Mouse (Mus musculus) liver, adult 2 months (tissue): Measurements from ENCODE around the gene Epo. TPM values are rescaled to one million over a fixed set of nuclear protein-coding genes. Genes with fewer than 3 reads are reported as not detected.

Experiments used
- DNase-seq: peaks from one replicate; pipeline ENCODE4 v3.0.0-alpha.2; 2011; ENCODE audit warnings: low read depth, low spot score; ENCODE audit errors: extremely low read depth
- H3K27ac ChIP-seq: fragments of 200-500 bp; replicated peaks from 2 replicates; pipeline ENCODE4 v1.5.1; 2012; ENCODE audit warnings: low read depth, mild to moderate bottlenecking, control low read depth, inconsistent platforms, low read length; ENCODE audit not compliant: insufficient read depth
- H3K27me3 ChIP-seq: fragments of 200-500 bp; 2 replicates; pipeline ENCODE4 v1.6.1; 2012; ENCODE audit warnings: mild to moderate bottlenecking, moderate library complexity, low read length, inconsistent platforms; ENCODE audit not compliant: control insufficient read depth, insufficient read depth
- H3K36me3 ChIP-seq: fragments of 200-500 bp; 2 replicates; pipeline ENCODE4 v1.6.1; 2012; ENCODE audit warnings: low read length, inconsistent platforms; ENCODE audit not compliant: control insufficient read depth, insufficient read depth
- H3K4me1 ChIP-seq: fragments of 200-500 bp; 2 replicates; pipeline ENCODE4 v1.6.1; 2011; ENCODE audit warnings: low read length; ENCODE audit not compliant: control insufficient read depth, insufficient read depth
- H3K4me3 ChIP-seq: fragments of 200-500 bp; 2 replicates; pipeline ENCODE4 v1.5.1; 2011; ENCODE audit warnings: low read depth, mild to moderate bottlenecking, control low read depth, low read length, moderate library complexity; ENCODE audit not compliant: insufficient read depth
- H3K79me2 ChIP-seq: fragments of 200-500 bp; 2 replicates; pipeline ENCODE4 v1.6.1; 2012; ENCODE audit warnings: inconsistent platforms, mild to moderate bottlenecking, low read length, moderate library complexity; ENCODE audit not compliant: control insufficient read depth, insufficient read depth
- H3K9ac ChIP-seq: fragments of 200-500 bp; 2 replicates; pipeline ENCODE4 v1.6.1; 2012; ENCODE audit warnings: low read depth, mild to moderate bottlenecking, control low read depth, inconsistent platforms, low read length
- CTCF ChIP-seq: fragments of 200-500 bp; IDR thresholded peaks from 2 replicates; pipeline ENCODE4 v1.5.1; 2011; ENCODE audit warnings: low read depth, low read length, control low read depth
- POLR2A ChIP-seq: fragments of 200-500 bp; IDR thresholded peaks from 2 replicates; pipeline ENCODE4 v1.6.1; 2011; ENCODE audit warnings: low read length, control low read depth; ENCODE audit not compliant: insufficient read depth; ENCODE audit errors: extremely low read depth
- WGBS: fragments of 180-500 bp; shearing (Covaris S2); methylation state at CpG from one replicate; pipeline ENCODE4 v1.1.7; 2018; 5-methylcytosine and 5-hydroxymethylcytosine counted together
- polyA plus RNA-seq: library from polyadenylated mRNA; depleted of rRNA; stranded (reverse); fragments of >200 nt; gene quantifications from 2 replicates; pipeline ENCODE4 v1.2.3, GENCODE M21; 2012
- total RNA-seq: library from RNA; depleted of rRNA; stranded (reverse); fragments of >200 nt; gene quantifications from 2 replicates; pipeline ENCODE4 v1.2.3, GENCODE M21; 2014

Gene Epo
- total and polyA plus RNA-seq, 2 experiments: not detected

DNA sequence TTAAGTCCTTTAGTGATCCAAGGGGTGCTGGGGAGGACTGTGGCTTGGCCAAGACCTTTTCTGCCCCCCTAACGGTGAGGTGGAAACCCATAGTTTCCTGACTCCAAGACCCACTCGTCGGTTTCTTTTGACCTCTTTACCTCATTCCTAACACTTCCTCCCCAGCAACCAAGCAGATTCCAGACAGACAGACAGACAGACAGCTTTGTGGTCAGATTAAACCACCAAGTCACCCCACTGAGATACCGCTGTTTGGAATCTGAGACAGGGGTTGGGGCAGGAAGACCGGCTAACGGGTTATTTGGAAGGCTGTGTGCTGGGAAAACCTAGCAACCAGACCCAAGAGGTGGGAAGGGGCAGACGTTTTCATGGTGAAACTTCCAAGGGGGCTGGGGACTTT lies 37.1 kb upstream of the Epo start:
- Histone ChIP-seq H3K36me3 (peaks cover 16% of the 10 kb centered on the region; the same call in 1 of the 2 replicates), H3K4me3 (peak overlapping the region; percentile 62), H3K27me3 (no peaks in the 10 kb centered on the region), H3K4me1 (peaks cover 9% of the 10 kb centered on the region), H3K79me2 (peaks cover 10% of the 10 kb centered on the region; the same call in 1 of the 2 replicates), H3K27ac (peak overlapping the region; percentile 92), H3K9ac (peak overlapping the region; percentile 72)
- no peak for DNase-seq
- TF ChIP-seq POLR2A (no peak), CTCF (no peak)
- WGBS: 7% methylated on average over 7 of the region's 7 CpGs

GRCm38 (mm10) chr5:137569665-137570064 lies 36.6 kb upstream of the Epo start, which contains the start of gene Tfr2:
Tfr2 (plus strand) TSS chr5:137569840.
- H3K36me3 ChIP-seq: peaks cover 11% of the 10 kb centered on the region; the same call in 1 of the 2 replicates
- TF ChIP-seq CTCF: no peak
- peak; percentile 94 for TF ChIP-seq POLR2A
- peak within 1 kb of the TSS; percentile 63 for H3K4me3 ChIP-seq
- 3% methylated on average over 9 of the region's 9 CpGs for WGBS
- peaks cover 10% of the 10 kb centered on the region; the same call in 1 of the 2 replicates for H3K79me2 ChIP-seq
- DNase-seq: peak; percentile 90
- peak within 1 kb of the TSS; percentile 77 for H3K9ac ChIP-seq
- H3K27ac ChIP-seq: peak within 1 kb of the TSS; percentile 94
- peaks cover 9% of the 10 kb centered on the region for H3K4me1 ChIP-seq
- H3K27me3 ChIP-seq: no peaks in the 10 kb centered on the region

- 80% methylated on average over 12 of the region's 12 CpGs for WGBS
- no peak for DNase-seq
- Histone ChIP-seq H3K27me3 (no peaks in the 10 kb centered on the region), H3K36me3 (peaks cover 9% of the 10 kb centered on the region; the same call in 1 of the 2 replicates), H3K79me2 (peaks cover 10% of the 10 kb centered on the region; the same call in 1 of the 2 replicates), H3K27ac (0 out of 2 replicates have a peak overlapping the region, but pooled peaks have one; percentile 16), H3K4me3 (no peak overlapping the region), H3K4me1 (peaks cover 9% of the 10 kb centered on the region), H3K9ac (no peak overlapping the region)
- no peak for TF ChIP-seq POLR2A
- TF ChIP-seq CTCF: no peak
Measured at GRCm38 (mm10) chr5:137569031-137569430, 36.0 kb upstream of the Epo start.

GRCm38 (mm10) chr5:137568223-137568798 lies 35.3 kb upstream of the Epo start:
- H3K9ac ChIP-seq: no peak overlapping the region
- no peak overlapping the region for H3K4me3 ChIP-seq
- H3K79me2 ChIP-seq: peaks cover 10% of the 10 kb centered on the region; the same call in 1 of the 2 replicates
- TF ChIP-seq POLR2A (no peak), CTCF (no peak)
- H3K27me3 ChIP-seq: no peaks in the 10 kb centered on the region
- H3K27ac ChIP-seq: no peak overlapping the region
- peaks cover 7% of the 10 kb centered on the region; the same call in 1 of the 2 replicates for H3K36me3 ChIP-seq
- WGBS: 85% methylated on average over 8 of the region's 8 CpGs
- no peak for DNase-seq
- H3K4me1 ChIP-seq: peaks cover 9% of the 10 kb centered on the region

- Histone ChIP-seq H3K36me3 (no peaks in the 10 kb centered on the region), H3K4me1 (peaks cover 1% of the 10 kb centered on the region; the same call in 1 of the 2 replicates), H3K27me3 (no peaks in the 10 kb centered on the region), H3K9ac (no peak overlapping the region), H3K4me3 (no peak overlapping the region), H3K27ac (no peak overlapping the region), H3K79me2 (peaks cover 6% of the 10 kb centered on the region; the same call in 1 of the 2 replicates)
- TF ChIP-seq CTCF (no peak), POLR2A (no peak)
- WGBS: 96% methylated on average over 5 of the region's 5 CpGs
- no peak for DNase-seq
Measured at GRCm38 (mm10) chr5:137566416-137566815, 33.4 kb upstream of the Epo start.

GRCm38 (mm10) chr5:137565744-137566143 lies 32.7 kb upstream of the Epo start:
- Histone ChIP-seq H3K27me3 (no peaks in the 10 kb centered on the region), H3K4me1 (no peaks in the 10 kb centered on the region), H3K27ac (no peak overlapping the region), H3K9ac (no peak overlapping the region), H3K79me2 (0 out of 2 replicates have a peak, but pooled peaks cover under 1% of the 10 kb centered on the region), H3K36me3 (no peaks in the 10 kb centered on the region), H3K4me3 (no peak overlapping the region)
- 84% methylated on average over 6 of the region's 6 CpGs for WGBS
- no peak for DNase-seq
- TF ChIP-seq CTCF: no peak
- TF ChIP-seq POLR2A: no peak
